Mouse (Mus musculus): ENCODE measurements around the gene Vcl.

Vcl gene

GRCm38 (mm10) chr14:20945296-20945695 is 16.1 kb downstream of the Vcl start:
- DNase-seq, result no peak

- no peak for DNase-seq
Measured at GRCm38 (mm10) chr14:20956021-20956420, 26.8 kb downstream of the Vcl start.

GRCm38 (mm10) chr14:20958971-20959370 is 29.8 kb downstream of the Vcl start:
- DNase-seq, result no peak

GRCm38 (mm10) chr14:20962466-20962865 is 33.3 kb downstream of the Vcl start:
- DNase-seq, result no peak

GRCm38 (mm10) chr14:20962906-20963305 is 33.7 kb downstream of the Vcl start:
- DNase-seq, result no peak

GRCm38 (mm10) chr14:20963863-20964262 is 34.7 kb downstream of the Vcl start:
- no peak for DNase-seq

GRCm38 (mm10) chr14:20964285-20964684 is 35.1 kb downstream of the Vcl start:
- no peak for DNase-seq

- no peak for DNase-seq
Measured at GRCm38 (mm10) chr14:20966959-20967670, 37.9 kb downstream of the Vcl start.

- no peak for DNase-seq
Measured at GRCm38 (mm10) chr14:20969066-20969465, 39.9 kb downstream of the Vcl start.

- peak in 1 of 2 experiments; percentile 16 for DNase-seq
Measured at GRCm38 (mm10) chr14:20970389-20970788, 41.2 kb downstream of the Vcl start.

- DNase-seq, result peak; percentile 67 to 69
Measured at GRCm38 (mm10) chr14:20970927-20971326, 41.7 kb downstream of the Vcl start.

GRCm38 (mm10) chr14:20973821-20974220 is 44.6 kb downstream of the Vcl start:
- peak in 1 of 2 experiments; percentile 16 for DNase-seq

GRCm38 (mm10) chr14:20976741-20977140 is 47.5 kb downstream of the Vcl start:
- no peak for DNase-seq

- no peak for DNase-seq
Measured at GRCm38 (mm10) chr14:20977726-20978125, 48.5 kb downstream of the Vcl start.

- peak; percentile 57 to 75 for DNase-seq
Measured at GRCm38 (mm10) chr14:20983832-20984231, 54.6 kb downstream of the Vcl start.

GRCm38 (mm10) chr14:20985482-20985881 is 56.3 kb downstream of the Vcl start:
- DNase-seq, result no peak

GRCm38 (mm10) chr14:20991492-20991891 is 62.3 kb downstream of the Vcl start:
- no peak for DNase-seq

GRCm38 (mm10) chr14:20993067-20993691 is 64.0 kb downstream of the Vcl start:
- peak; percentile 41 to 63 for DNase-seq

GRCm38 (mm10) chr14:20994475-20994874 is 65.3 kb downstream of the Vcl start:
- DNase-seq, result no peak

GRCm38 (mm10) chr14:20995497-20995896 is 66.3 kb downstream of the Vcl start:
- no peak for DNase-seq

- DNase-seq, result no peak
Measured at GRCm38 (mm10) chr14:20996361-20996760, 67.2 kb downstream of the Vcl start.

- no peak for DNase-seq
Measured at GRCm38 (mm10) chr14:20997548-20997947, 68.3 kb downstream of the Vcl start.

- DNase-seq, result no peak
Measured at GRCm38 (mm10) chr14:20999617-21000016, 70.4 kb downstream of the Vcl start.

- no peak for DNase-seq
Measured at GRCm38 (mm10) chr14:21013800-21014334, 84.7 kb downstream of the Vcl start.
